Mouse (Mus musculus): Measurements from ENCODE around the gene Ggt6.

- TF ChIP-seq GATA1 (IDR thresholded peaks at IDR 0.05; ENCODE audit: borderline replicate concordance, low read length) (no peak), FLI1 (IDR thresholded peaks at IDR 0.05; ENCODE audit: low read length) (no peak)
Measured at GRCm38 (mm10) chr11:72470004-72470403, 34.7 kb downstream of the Ggt6 start.
